Mouse (Mus musculus): ENCODE measurements around the gene Sh2b2.
A peak's percentile ranks its signal among the peaks of the same experiment; 100 is the strongest.

Sh2b2 gene

GRCm38 (mm10) chr5:136181197-136181596 lies 65.2 kb downstream of the Sh2b2 start:
- DNase-seq (ENCODE audit: low spot score) = no peak

GRCm38 (mm10) chr5:136179594-136179993 lies 66.8 kb downstream of the Sh2b2 start:
- no peak for DNase-seq (ENCODE audit: low spot score)

- DNase-seq (ENCODE audit: low spot score) = peak; percentile 87
Observed at GRCm38 (mm10) chr5:136173606-136174463, 72.5 kb downstream of the Sh2b2 start.

- DNase-seq (ENCODE audit: low spot score) = no peak
Observed at GRCm38 (mm10) chr5:136172939-136173338, 73.4 kb downstream of the Sh2b2 start.

GRCm38 (mm10) chr5:136171363-136172341 lies 74.7 kb downstream of the Sh2b2 start:
- DNase-seq (ENCODE audit: low spot score) = peak; percentile 80

- peak; percentile 52 for DNase-seq (ENCODE audit: low spot score)
Observed at GRCm38 (mm10) chr5:136170512-136171362, 75.6 kb downstream of the Sh2b2 start, which contains the start of gene Orai2. Gene Orai2, minus strand, starts transcription at chr5:136170713.

GRCm38 (mm10) chr5:136169626-136170511 lies 76.5 kb downstream of the Sh2b2 start:
- peak; percentile 25 for DNase-seq (ENCODE audit: low spot score)
